Mouse (Mus musculus) embryo, embryonic 11 days (tissue): ENCODE data around the gene Hmgb1.
"Not testable (repeated sequence)": the region's sequence is repeated elsewhere in the genome, so short reads cannot be mapped to it uniquely, and the experiment has no call there.

ENCODE experiments used
- DNase-seq: peaks from one replicate; pipeline ENCODE4 v3.0.0-alpha.2; 2015

The Hmgb1 gene

GRCm38 (mm10) chr5:149143766-149144375 is 40.4 kb downstream of the Hmgb1 start:
- no peak for DNase-seq

DNA sequence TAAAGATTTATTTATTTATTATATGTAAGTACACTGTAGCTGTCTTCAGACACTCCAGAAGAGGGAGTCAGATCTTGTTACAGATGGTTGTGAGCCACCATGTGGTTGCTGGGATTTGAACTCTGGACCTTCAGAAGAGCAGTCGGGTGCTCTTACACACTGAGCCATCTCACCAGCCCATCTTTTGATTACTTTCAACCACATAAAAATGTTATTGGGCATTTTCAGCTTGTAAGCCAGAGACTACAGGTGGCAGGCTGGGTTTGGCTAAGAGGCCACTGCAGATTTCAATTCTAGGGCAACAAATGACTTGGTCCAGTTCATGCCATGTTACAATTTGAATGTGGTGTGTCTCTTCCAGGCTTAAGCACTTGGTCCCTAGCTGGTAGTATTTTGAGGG is 43.1 kb downstream of the Hmgb1 start:
- DNase-seq = not testable (repeated sequence)

GRCm38 (mm10) chr5:149140336-149140735 is 44.0 kb downstream of the Hmgb1 start:
- DNase-seq = no peak

GRCm38 (mm10) chr5:149138087-149138486 is 46.2 kb downstream of the Hmgb1 start:
- not testable (repeated sequence) for DNase-seq

GRCm38 (mm10) chr5:149137447-149137846 is 46.8 kb downstream of the Hmgb1 start:
- DNase-seq = no peak

DNA sequence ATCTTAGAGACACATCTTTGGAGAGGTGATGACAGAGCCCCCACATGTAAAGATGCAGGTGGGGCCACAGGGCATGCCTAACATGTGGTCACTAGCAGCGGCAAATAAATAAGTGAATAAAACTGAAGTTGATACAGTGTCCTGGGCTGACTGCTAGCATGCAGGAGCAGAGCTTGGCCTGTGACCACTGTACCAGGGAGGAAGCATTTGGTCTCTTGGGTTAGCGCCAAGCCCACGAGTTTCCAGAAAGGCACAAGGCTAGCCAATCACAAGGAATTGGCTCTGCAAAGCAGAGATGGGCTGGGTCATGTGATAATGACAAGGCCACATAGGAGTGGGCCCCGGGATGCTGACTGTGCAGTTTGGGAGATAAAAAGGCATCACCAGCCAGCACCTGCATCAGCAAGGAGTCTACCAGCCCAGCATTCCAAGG is 47.3 kb downstream of the Hmgb1 start:
- DNase-seq = no peak

GRCm38 (mm10) chr5:149135455-149136354 is 48.6 kb downstream of the Hmgb1 start:
- no peak for DNase-seq

DNA sequence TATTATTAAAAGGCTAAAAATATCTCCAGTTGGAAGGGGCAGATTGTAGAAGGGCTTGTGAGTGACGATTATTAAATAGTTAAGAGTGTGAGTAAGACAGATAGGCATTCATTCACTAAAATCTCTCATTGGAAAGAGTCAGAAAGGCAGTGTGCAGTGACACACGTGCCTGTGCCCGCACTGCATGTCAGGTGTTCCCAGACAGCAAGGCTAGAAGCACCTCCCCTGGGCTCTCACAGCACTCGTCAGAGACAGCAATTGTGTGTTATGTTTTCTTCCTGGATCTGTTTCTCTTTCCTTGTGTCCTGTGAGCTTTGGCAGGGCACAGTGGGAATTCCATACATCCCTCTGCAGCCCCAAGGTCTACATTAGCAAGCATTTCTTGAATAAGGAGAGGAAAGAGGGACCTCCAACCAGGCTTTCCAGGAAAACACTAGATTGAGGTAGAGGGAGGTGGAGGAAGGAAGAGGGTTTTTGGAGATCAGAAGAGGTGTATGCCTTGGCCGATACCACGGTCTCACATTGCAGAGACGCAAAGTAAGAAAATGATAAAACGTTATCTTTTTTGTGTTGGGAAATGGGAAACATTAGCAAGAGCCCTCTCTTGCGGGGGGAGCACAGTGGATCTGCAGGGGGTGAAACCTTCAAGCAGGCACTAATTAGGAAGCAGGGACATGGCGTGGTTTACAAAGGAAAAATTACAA is 49.4 kb downstream of the Hmgb1 start:
- no peak for DNase-seq

DNA sequence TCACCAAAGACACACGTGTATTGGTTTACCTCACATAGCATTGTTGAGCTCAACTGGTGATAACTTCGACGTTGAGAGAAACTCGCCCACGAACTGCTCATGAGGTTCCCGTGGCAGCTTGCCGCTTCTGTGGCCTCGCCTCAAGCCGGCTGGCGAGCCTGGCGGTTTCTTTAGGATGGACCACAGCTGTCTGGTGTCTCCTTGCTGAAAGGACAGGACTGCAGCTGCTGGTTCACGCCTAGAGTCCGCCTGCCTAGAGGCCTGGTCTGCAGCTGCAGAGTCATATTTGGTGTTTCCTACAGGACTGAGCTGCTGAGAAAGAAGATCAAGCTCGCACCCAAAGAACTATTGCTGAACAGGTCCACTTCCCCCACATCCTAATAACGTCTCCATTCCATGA is 55.8 kb downstream of the Hmgb1 start:
- DNase-seq = no peak

DNA sequence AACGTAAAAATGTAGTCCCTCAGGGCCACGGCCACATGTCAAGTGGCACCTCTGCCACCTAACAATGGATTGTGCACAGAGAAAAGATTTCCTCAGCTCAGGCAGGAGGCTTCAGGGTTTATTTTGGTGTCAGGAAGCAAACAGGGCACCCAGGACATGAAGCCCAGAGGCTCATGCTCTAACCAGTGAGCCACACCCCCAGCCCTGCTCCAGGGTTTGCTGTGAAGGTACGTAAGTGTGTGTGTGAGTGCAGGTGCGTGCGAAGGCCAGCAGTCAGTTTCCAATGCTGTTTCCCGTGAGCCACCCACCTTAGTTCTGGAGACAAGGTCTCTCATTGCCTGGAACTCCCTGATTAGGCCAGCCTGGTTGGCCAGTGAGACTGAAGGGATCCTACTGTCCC is 60.5 kb downstream of the Hmgb1 start:
- DNase-seq = no peak

GRCm38 (mm10) chr5:149119341-149119881 is 64.9 kb downstream of the Hmgb1 start:
- DNase-seq = no peak

DNA sequence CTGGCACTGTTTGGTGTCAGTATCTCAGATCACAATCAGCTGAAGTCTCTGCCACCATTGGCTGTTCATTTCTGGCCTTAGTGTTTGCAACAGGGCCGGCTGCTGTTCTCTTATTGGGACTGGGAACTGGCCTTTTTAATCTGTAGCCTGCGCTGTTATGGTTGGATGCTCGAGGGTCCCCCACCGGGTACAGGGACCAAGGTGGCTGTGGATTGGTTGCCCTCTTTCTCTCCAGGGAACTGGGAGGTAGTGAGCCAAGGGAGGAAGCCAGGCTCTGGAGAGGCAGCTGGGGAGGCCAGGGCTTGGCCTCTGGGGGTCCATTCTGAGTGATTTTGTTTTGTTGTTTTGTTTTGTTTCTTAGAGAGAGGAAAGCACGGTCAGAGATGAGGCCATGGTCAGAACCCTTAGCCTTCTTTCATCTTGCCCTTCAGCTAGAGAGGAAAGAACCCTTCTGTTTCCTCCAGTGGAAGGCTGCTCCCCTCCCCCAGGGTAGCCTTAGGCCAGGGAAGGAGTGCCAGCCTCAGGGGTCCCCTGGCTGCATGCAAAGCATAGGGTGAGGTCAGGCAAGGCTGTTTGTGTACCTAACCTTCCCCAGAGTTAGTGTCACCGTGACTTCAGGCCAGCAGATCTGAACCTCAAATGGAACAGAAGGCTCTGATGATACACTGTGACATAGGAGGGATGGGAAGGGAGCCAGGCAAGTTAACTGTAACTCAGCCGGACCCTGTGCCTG is 66.3 kb downstream of the Hmgb1 start:
- no peak for DNase-seq

GRCm38 (mm10) chr5:149114587-149114986 is 69.7 kb downstream of the Hmgb1 start:
- no peak for DNase-seq

DNA sequence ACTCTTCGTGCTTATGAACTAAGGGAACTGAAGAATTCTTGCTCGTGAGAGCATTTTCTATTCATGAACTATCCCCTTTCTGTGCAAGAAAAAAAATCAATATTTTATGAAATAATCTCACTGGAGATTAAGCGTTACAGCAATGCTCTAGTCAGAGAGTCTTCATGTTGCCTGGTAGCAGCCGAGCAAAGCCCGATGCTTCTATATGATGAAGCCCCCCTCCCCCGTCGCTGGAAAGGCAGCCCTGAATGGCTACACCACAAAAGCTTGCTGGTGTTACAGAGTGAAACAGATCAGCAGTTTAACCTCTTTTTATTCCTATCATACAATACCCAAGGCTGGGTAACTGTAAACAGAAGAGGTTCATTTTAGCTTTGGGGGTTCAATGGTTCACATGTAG is 70.3 kb downstream of the Hmgb1 start:
- no peak for DNase-seq

- no peak for DNase-seq
Measured at GRCm38 (mm10) chr5:149113439-149113838, 70.8 kb downstream of the Hmgb1 start.

- no peak for DNase-seq
Measured at GRCm38 (mm10) chr5:149112559-149112958, 71.7 kb downstream of the Hmgb1 start.

GRCm38 (mm10) chr5:149109220-149109619 is 75.1 kb downstream of the Hmgb1 start:
- DNase-seq = no peak

DNA sequence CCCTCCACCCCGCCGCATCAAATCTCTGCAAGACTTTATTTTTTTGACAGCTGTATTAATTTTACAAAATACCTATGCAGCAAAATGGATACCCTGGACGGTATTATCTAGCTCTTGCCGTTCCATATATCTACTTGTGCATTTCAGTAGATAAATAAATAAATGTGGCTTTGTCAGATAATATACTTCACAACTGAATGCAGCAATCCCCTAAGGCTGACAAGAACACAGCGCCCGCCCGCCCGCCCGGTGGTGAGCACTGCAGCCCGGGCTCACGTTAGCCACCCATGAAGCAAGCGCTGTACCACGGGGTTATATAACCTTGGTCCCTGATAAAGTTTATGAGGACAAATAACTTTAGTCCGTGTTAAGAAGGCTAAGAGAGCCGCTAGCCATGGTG is 76.1 kb downstream of the Hmgb1 start:
- DNase-seq = no peak

GRCm38 (mm10) chr5:149107566-149107965 is 76.7 kb downstream of the Hmgb1 start:
- no peak for DNase-seq

- no peak for DNase-seq
Measured at GRCm38 (mm10) chr5:149104096-149104725, 80.1 kb downstream of the Hmgb1 start.

- no peak for DNase-seq
Measured at GRCm38 (mm10) chr5:149101869-149102268, 82.4 kb downstream of the Hmgb1 start.

DNA sequence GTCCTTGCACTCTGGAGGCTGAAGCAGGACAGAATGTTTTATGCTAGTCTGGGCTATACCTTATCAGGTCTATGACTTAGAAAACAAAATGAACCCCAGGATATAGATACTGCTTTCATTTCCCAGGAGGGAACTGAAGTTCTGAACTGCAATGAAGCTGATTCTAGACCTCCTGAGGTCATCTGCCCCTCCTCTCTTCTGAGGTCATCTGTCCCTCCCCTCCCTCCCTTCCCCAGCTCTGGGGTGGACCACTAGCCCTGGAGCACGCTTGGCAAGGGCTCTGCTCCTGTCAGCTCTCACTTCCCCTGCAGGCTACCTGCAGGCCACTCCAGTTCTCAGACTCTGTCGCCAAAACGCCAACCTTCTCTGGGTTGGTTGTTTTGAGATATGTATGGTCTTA is 84.2 kb downstream of the Hmgb1 start:
- no peak for DNase-seq
